Mouse (Mus musculus) adrenal gland, adult 10 weeks (tissue): ENCODE data around the gene Cxcl12. TPM values are rescaled to one million over a fixed set of nuclear protein-coding genes. Genes with fewer than 3 reads are reported as not detected.

Experiments
- polyA plus RNA-seq: library from polyadenylated mRNA; stranded (reverse); fragments of 350-450 nt; fragmentation: Illumina TruSeq; extraction: RNeasy Lipid Tissue Mini Kit (QIAGEN cat#74804); gene quantifications from one replicate; pipeline ENCODE4 v1.2.3, GENCODE M21; 2014; ENCODE audit warnings: low read depth, low replicate concordance

Gene Cxcl12
- 86.9 TPM for polyA plus RNA-seq

GRCm38 (mm10) chr6:117168321-117169011 is at the start of gene Cxcl12:
TSS of gene Cxcl12 (plus strand) at chr6:117168535.

